Mouse (Mus musculus): ENCODE data around the gene Fibcd1.

DNA sequence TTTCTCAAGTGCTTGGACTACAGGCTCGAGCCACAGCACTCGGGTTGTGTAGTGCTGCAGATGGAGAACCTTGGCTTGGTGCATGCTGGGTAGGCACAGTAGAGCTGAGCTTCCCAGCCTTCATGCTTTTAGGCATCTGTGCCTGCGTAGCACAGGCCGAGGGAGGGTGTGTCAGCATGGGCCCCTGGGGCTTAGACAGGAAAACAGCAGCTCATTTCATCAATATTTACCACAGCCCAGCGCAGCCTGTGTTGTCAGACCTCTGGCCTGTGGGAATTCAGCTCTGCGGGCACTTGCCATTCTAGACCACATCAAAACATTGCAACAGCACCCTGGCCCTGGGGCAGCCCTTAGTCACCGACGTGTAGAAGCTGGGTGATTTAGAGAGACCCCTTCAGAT lies 10.2 kb upstream of the Fibcd1 start:
- no peak for TF ChIP-seq POLR2A (IDR thresholded peaks at IDR 0.05; ENCODE audit: insufficient read length, low read depth)
- no peak for TF ChIP-seq E2F4 (IDR thresholded peaks at IDR 0.05; ENCODE audit: insufficient read depth)
- TF ChIP-seq TCF3 (IDR thresholded peaks at IDR 0.05; ENCODE audit: insufficient read length, low read depth): no peak
- no peak for TF ChIP-seq TCF12 (IDR thresholded peaks at IDR 0.05; ENCODE audit: insufficient read depth, poor library complexity, severe bottlenecking)
- no peak for TF ChIP-seq USF1 (IDR thresholded peaks at IDR 0.05; ENCODE audit: low read depth)
- no peak for TF ChIP-seq MAX (IDR thresholded peaks at IDR 0.05; ENCODE audit: low read depth)
- no peak for TF ChIP-seq POLR2AphosphoS2 (IDR thresholded peaks at IDR 0.05; ENCODE audit: insufficient read length, low read depth)
- TF ChIP-seq MYOG (IDR thresholded peaks at IDR 0.05; ENCODE audit: control insufficient read depth in 1 of 3, insufficient read depth in 1 of 3, insufficient read length in 2 of 3, low read depth in 2 of 3): no peak
- no peak for TF ChIP-seq CEBPB (IDR thresholded peaks at IDR 0.05; ENCODE audit: insufficient read depth, poor library complexity, severe bottlenecking)
